Mouse (Mus musculus) urinary bladder, postnatal 36 days (tissue): ENCODE measurements at regions not wholly inside any gene's neighbourhood (a gene's known extent, or its start where the extent isn't known, plus 50 kb on each side); places are given as distances from the start of the nearest gene placed in this dataset.
"Not testable (repeated sequence)": the region's sequence is repeated elsewhere in the genome, so short reads cannot be mapped to it uniquely, and the experiment has no call there.

ENCODE experiments used
- DNase-seq, 2 experiments: peaks; one replicate each; pipeline ENCODE4 v3.0.0; 2022; ENCODE audit warnings: low spot score in 2 of 2, mixed read lengths in 1 of 2

DNA sequence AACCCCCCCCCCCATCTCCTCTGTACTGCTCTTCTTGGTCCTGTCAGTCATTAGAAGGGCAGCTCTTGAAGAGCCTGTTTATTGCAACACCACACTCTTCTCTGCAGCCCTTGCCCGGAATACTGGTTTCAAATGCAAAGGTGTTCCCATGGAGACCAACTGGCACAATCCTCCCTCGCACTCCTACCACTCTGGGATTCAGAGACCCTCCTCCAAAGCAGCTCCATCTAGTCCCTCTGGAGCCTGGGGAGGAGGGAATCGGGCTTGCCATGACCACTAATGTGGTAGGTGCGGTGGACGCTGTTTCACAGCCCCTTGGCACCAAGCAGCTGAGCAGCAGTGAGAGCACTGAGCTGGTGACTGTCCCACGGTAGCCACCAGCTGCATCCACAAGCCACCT lies 83.1 kb downstream of the Stk35 start:
- DNase-seq: no peak

DNA sequence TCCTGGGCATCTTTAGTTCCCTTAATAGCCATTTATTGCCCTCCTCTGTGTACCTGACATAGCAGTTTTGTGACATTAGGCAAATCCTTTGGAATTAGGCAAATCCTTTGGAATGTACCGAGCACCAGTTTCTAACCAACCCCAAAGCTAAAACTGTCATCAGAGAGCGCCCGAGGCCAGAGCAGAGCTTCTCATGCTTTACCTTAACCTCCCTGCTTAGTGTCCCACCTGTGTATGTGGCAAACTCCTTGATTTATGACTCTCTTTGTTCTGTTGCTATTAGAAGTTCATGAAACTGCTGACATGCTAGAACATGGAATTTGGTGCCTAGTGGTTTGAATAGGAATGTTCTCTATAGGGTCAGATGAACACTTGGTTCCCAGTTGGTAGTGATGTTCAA lies 84.0 kb downstream of the Stk35 start:
- DNase-seq: no peak

DNA sequence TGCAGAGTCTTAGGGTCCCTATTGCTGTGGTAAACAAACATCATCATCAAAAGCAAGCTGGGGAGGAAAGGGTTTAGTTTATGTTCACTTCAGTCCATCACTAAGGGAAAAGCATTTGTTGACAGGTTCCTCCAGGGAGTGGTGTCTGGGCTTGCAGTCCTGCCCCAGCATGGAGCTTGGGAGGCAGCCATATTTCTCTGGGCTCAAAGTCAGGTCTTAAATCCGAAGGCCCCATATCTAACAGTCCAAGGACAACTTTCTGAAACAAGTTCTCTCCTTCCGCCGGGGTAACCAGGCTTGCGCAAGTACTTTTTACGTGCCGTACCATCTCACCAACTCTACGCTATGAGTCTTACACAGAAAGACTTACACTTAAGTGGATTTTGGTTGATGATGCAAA lies 85.2 kb downstream of the Stk35 start:
- DNase-seq: peak; percentile 36 to 70

DNA sequence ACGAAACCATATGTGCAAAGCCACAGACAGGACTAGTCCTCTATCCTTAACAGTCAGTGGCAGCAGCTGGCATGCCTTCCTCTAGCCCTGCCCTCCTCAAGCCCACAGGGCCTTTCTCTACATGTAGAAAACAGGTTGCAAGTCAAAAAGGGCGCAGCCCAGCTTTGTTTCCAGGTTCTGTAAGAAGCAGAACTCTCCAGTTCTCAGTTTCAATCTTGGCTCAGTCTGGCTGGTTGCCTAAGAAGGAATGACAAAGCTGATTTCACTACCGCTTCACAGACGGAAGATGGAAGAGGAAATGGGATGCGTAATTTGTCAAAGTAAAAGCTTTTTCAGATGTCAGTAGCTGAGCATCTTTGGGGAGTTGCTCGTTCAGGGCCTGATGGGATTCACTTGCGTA lies 92.9 kb downstream of the Stk35 start:
- DNase-seq: no peak

DNA sequence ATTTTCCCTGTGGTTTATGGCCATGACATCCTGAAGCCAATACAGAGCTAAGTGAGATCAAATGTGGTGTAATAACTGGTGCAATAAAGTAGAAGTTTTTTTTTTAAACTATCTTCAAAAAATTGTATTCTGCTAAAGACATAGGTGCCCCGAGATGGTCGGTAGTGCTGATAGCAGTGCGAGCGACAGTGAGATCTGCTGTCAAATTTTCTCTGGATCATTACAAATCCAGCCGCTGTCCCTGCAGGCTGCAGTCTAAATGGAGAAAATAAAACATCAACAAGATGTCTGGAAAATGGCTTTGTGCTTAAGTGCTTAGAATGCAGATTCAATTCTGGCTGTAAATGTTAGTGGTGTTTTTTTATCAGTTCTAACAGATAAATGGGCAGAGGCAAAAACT lies 93.5 kb downstream of the Stk35 start:
- DNase-seq: no peak

- no peak for DNase-seq
Measured at GRCm38 (mm10) chr2:129894906-129895305, 94.6 kb downstream of the Stk35 start.

- DNase-seq: no peak
Measured at GRCm38 (mm10) chr2:129895369-129895768, 95.1 kb downstream of the Stk35 start.

GRCm38 (mm10) chr2:129896696-129897095 lies 96.4 kb downstream of the Stk35 start:
- no peak for DNase-seq

DNA sequence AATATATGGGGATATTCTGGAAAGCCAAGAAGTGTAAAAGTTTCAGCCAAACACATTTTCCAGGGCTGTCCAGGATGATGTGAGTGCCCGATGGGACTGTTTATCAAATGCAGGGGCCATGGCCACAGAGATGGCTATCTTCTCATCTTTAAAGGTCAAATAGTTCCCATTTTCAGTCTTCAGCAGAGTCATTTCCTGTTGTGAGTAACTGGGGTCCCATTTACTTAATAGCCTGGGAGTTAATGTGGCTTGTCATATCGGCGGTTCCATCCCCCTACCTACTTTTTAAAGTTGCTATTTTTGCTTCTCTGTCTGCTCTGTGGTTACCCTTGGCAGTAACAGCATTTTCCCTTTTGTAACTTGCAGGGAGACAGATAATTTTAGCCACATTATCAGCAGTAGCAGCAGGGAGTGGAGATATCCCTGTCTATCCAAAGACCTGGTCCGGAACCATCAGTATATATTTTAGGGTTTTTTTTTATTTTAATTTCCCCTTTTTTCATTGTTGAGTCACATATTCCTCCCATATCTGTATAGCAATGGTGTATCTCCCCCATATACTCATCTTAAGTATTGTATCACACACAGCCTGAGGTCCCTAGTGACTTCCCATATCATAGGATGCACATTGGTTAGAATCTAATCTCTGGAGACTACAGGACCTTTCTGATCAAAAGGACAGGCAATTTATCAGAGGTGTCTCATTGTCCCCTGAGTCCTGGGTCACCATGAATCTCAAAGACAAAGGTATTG lies 103.2 kb downstream of the Stk35 start:
- no peak for DNase-seq

DNA sequence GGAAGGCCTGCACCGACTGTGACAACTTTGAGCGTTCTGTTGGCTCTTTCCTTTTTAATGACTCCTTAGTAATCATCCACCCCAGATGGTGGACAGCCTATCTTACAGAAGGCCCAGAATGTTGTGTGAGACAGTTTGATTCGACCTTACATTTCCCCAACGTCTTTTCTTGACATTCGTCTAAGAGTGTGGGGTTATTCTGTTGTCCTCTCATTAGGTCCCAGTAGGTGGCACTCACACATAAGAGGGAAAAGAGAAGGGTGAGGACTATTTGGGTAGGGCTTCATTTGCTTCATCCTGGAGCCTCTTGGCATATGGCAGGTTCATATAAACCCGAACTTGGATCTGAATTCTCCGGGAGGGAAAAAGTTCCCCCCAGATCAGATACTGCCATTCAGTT lies 104.4 kb downstream of the Stk35 start:
- peak in 1 of 2 experiments; percentile 23 for DNase-seq

- DNase-seq: no peak
Measured at GRCm38 (mm10) chr2:129908701-129909425, 103.3 kb upstream of the Tgm3 start.

- DNase-seq: no peak
Measured at GRCm38 (mm10) chr2:129911203-129911921, 100.8 kb upstream of the Tgm3 start.

- DNase-seq: no peak
Measured at GRCm38 (mm10) chr2:129912556-129912955, 99.6 kb upstream of the Tgm3 start.

DNA sequence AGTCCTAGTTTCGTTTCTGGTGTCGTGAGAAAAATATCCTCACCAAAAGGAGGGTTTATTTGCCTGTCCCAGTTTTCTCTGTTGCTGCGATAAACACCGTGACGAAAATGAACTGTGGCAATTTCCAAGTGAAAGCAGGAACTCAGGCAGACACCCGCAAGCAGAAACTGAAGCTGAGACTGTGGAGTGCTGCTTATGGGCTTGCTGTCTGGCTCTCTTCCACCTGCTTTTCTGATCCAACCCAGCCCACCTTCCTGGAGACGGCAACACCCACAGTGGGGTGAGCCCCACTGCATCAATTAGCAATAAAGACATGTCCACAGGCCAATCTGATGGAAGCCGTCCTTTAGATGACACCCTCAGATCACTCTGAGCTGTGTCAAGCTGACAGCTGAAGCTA lies 97.9 kb upstream of the Tgm3 start:
- DNase-seq: no peak

DNA sequence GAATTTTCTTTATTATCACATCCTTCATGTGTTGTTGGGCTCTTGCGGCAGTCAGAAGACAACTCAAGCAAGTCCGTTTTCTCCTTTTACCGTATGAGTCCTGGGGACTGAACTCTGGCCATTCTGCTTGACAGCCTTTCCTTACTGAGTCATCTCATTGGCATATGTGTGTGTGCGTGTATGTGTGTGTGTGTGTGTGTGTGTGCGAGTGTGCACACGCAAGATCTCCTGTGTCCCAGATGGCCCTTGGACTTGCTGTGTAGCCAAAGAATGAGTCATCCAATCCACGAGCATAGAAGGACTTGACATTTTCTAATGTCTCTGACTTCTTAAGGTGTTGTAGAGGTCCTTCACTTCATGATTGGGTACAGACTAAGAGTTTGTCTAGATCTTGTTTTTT lies 95.7 kb upstream of the Tgm3 start:
- no peak for DNase-seq

GRCm38 (mm10) chr2:129918141-129918790 lies 93.9 kb upstream of the Tgm3 start:
- no peak for DNase-seq

DNA sequence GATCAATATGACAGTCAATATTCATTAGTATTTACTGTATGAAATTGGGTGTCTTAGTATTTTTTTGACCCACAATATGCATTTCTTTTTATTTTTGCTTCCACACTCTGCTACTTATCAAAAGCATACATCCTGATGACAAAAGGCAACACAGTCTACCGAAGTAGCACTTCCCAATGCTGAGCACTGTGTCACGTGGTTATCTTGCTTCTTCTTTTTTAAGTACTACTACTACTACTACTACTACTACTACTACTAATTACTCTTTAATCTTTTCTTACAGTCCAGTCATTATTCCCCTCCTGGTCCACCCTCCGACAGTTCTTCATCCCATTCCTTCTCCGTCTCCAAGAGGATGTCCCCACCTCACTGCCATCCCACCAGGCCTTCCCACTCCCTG lies 92.6 kb upstream of the Tgm3 start:
- no peak for DNase-seq

DNA sequence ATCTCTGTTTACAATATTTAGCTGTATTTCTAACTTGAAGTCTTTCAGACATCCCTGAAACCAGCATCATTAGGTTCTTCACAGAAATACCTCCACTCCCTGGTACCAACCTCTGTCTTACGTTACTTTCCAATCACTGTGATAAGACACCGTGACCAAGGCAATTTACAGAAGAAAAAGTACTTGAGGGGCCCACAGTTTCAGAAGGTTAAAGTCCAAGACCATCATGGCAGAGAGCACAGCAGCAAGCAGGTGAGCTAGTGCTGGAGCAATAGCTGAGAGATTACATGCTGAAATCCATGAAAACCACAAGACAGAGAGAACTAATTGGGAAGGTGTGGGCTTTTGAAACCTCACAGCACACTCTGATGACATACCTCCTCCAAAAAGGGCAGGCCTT lies 84.9 kb upstream of the Tgm3 start:
- no peak for DNase-seq

DNA sequence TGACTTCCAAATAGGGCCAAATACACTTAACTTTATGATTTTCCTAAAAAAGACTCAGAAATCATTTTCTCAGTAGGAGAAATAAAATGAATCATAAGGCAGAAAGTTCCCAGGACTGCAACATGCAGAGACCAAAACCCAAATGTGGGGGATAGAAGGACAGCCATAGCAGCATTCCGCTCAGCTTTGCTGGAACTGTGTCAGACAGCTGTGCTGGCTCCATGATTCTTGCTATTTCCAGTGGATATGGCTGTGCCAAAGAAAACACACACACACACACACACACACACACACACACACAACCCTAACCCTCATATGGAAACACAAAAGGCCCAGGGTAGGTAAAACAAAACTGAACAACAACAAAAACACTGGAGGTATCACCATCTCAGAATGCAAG lies 78.6 kb upstream of the Tgm3 start:
- DNase-seq: no peak

GRCm38 (mm10) chr2:129942824-129943223 lies 69.3 kb upstream of the Tgm3 start:
- DNase-seq: no peak

- no peak for DNase-seq
Measured at GRCm38 (mm10) chr2:129947847-129948553, 64.1 kb upstream of the Tgm3 start.

GRCm38 (mm10) chr2:129949786-129950185 lies 62.4 kb upstream of the Tgm3 start:
- DNase-seq: not testable (repeated sequence)
